Mouse (Mus musculus): ENCODE measurements around the gene Sh2b2.
A peak's percentile ranks its signal among the peaks of the same experiment; 100 is the strongest.
"Not testable (repeated sequence)": the region's sequence is repeated elsewhere in the genome, so short reads cannot be mapped to it uniquely, and the experiment has no call there.

Gene Sh2b2

GRCm38 (mm10) chr5:136240381-136240780 lies 6.0 kb downstream of the Sh2b2 start:
- no peak for DNase-seq (ENCODE audit: low spot score in 2 of 2)

- no peak for DNase-seq (ENCODE audit: low spot score in 2 of 2)
Measured at GRCm38 (mm10) chr5:136237607-136238006, 8.7 kb downstream of the Sh2b2 start.

- DNase-seq (ENCODE audit: low spot score in 2 of 2): no peak
Measured at GRCm38 (mm10) chr5:136236611-136237010, 9.7 kb downstream of the Sh2b2 start.

GRCm38 (mm10) chr5:136230348-136231035 lies 15.9 kb downstream of the Sh2b2 start:
- no peak for DNase-seq (ENCODE audit: low spot score in 2 of 2)

DNA sequence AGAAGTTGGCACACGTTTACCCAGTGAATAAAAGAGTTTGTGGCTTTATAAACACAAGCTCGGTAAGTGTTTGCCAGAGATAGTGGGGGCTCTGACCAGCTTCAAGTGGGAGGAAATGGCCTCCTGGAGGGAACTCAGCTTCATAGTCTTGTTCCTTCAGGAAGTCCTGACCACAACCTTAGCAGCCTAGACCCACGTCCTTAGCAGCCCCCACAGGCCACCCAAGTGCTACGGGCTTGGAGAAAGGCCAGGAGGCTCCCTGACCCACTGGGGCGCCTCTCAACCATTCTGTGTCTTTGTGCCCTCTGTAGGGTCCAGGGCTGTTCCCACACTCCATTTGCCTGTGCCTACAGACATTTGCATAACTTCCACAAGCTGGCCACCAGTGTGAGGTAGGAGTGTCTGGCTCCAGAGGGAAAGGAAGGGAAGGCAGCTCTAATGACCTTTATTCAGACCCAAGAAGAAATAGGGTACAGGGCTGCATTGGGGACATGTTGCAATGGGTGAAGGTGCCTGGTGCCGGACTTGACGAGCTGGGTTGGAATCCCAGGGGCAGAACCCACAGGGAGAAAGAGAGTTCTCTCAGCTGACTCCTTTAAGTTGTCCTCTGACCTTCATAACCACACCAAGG lies 20.0 kb downstream of the Sh2b2 start:
- DNase-seq (ENCODE audit: low spot score in 2 of 2): no peak

GRCm38 (mm10) chr5:136218585-136218984 lies 27.8 kb downstream of the Sh2b2 start:
- DNase-seq (ENCODE audit: low spot score in 2 of 2): no peak

- no peak for DNase-seq (ENCODE audit: low spot score in 2 of 2)
Measured at GRCm38 (mm10) chr5:136217932-136218381, 28.4 kb downstream of the Sh2b2 start.

- no peak for DNase-seq (ENCODE audit: low spot score in 2 of 2)
Measured at GRCm38 (mm10) chr5:136217004-136217665, 29.2 kb downstream of the Sh2b2 start.

DNA sequence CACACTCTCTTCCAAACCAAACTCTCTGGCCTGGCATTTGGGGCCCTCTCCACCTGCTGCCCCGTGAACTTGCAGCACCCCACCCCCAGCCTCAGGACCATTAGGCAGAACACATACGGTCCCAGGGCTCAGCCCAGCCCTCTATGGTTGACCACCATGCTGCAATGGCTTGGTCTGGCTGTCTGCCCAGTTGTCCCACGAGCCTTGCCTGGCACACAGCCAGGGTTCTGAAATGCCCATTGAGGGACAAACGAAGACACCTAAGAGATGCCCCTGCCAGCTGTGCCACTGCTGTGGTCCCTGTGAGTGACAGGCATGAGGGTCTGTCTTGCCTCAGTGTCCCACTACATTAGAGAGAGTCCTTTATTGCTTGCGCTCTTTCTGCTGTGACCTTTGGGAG lies 30.4 kb downstream of the Sh2b2 start:
- no peak for DNase-seq (ENCODE audit: low spot score in 2 of 2)

- no peak for DNase-seq (ENCODE audit: low spot score in 2 of 2)
Measured at GRCm38 (mm10) chr5:136215211-136215610, 31.1 kb downstream of the Sh2b2 start.

- DNase-seq (ENCODE audit: low spot score in 2 of 2): no peak
Measured at GRCm38 (mm10) chr5:136213716-136214115, 32.6 kb downstream of the Sh2b2 start.

GRCm38 (mm10) chr5:136212716-136213115 lies 33.6 kb downstream of the Sh2b2 start:
- DNase-seq (ENCODE audit: low spot score in 2 of 2): no peak

DNA sequence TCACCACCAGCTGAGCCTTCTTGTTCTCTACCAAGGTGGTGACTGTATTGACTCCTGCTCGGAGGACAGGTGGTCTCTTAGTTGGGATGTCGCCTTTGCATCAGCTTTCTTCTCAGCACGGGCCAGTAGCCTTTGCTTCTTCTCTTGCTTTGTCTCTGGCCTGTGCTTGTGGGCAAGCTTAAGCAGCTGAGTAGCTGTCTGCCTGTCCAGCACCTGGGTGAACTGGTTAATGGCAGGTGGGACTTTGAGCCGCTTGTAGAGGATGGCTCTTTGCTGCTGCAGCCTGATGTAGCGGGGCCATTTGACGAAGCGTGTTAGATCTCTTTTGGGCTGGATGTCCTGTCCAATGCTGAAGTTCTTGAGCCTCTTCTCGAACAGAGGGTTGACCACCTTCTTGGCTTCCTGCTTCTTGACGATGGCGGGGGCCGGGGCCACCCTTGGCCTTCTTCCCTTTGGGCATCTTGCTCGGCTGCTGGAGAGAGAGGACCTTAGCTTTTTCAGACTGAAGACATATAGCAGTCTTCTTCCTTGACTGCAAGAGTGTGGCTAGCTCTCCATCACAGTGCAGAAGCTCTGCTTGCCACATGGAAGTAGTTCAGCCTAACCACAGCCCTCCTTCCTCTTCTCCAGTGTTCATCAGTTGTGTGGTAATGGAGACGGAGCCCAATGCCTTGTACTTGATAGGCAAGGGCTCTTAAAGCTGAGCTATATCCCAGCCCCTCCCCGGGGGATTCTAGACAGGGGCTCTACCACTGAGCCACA lies 34.8 kb downstream of the Sh2b2 start:
- DNase-seq (ENCODE audit: low spot score in 2 of 2): not testable (repeated sequence)

GRCm38 (mm10) chr5:136210549-136210948 lies 35.8 kb downstream of the Sh2b2 start:
- DNase-seq (ENCODE audit: low spot score in 2 of 2): no peak

- peak in 1 of 2 experiments; percentile 56 for DNase-seq (ENCODE audit: low spot score in 2 of 2)
Measured at GRCm38 (mm10) chr5:136201832-136202231, 44.5 kb downstream of the Sh2b2 start.

DNA sequence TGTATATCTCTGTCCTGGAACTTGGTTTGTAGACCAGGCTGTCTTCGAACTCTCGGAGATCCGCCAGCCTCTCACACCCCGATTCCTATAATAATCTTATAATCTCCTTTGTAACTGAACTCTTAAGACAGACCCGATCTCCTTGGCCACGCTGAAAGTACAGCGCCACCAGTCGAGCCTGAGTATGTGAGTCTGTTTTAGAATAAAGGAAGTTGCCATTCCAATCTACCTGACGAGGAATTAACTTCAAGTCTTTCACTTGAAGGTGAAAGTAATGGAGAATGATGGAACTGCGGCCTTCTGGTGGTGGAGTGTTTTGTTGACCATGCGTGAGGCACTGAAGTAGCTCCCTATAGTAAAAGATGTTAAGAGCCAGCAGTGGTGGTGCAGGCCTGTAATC lies 46.8 kb downstream of the Sh2b2 start:
- DNase-seq (ENCODE audit: low spot score in 2 of 2): no peak

GRCm38 (mm10) chr5:136198474-136199391 lies 47.6 kb downstream of the Sh2b2 start, which contains the start of gene Prkrip1:
Gene Prkrip1 (minus strand): TSS chr5:136198963.
- DNase-seq (ENCODE audit: low spot score in 2 of 2): peak; percentile 90 to 92

DNA sequence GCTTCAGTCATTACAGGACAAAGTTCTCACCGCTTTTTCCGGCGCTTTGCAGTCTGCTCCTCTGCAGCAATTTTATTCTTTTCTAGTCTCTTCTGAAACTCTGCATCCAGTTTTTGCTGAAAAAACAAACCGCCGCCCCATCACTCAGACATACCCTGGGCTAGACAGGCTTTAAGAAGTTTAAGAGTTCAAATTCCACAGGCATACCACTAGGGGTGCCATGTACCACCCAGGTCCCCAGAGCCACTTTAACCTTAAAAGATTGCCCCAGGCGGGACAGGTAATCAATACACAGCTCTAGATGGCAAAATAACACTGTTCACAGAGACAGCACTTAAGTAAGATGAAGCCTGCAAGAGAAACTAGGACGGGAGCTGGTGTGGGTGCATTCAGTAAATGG lies 54.5 kb downstream of the Sh2b2 start:
- no peak for DNase-seq (ENCODE audit: low spot score in 2 of 2)

DNA sequence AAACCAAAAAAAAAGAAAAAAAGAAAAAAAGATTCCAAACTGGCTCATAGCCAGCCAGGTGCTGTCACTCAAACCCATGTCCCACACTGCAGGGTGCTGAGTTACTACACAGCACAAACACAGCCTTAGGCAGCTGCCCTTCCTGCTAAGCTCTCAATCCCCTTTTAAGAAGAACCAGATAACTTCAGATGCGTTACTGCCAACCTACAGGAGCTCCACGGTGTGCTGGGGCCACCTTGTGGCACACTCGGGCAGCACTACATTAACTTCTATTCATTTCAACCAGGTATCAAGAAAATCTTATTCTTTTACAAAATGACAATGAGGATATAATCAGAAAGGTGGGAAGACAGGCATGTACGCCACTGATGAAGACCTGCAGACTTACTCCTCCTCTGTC lies 59.6 kb downstream of the Sh2b2 start:
- DNase-seq (ENCODE audit: low spot score in 2 of 2): no peak

GRCm38 (mm10) chr5:136183766-136184165 lies 62.6 kb downstream of the Sh2b2 start:
- DNase-seq (ENCODE audit: low spot score in 2 of 2): no peak

DNA sequence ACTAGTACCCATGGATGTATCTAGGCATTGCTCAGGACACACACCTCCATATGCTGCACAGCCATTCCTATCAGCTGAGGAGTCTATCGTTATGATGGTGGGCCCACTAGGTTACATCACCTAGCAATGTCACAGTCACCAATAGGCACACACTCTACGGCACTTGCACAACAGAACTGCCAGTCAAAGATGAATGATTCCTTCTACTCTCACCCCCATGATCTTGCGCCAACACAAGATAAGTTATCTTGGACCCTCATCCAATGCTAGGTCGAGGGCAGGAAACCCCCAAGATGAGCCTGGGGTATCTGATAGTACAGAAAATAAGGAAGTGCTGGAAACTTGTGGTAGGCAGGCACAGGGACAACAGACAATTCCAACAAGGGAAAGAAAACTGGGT lies 63.5 kb downstream of the Sh2b2 start:
- DNase-seq (ENCODE audit: low spot score in 2 of 2): no peak
